Mouse (Mus musculus): ENCODE measurements around the gene Prps1l3.

DNA sequence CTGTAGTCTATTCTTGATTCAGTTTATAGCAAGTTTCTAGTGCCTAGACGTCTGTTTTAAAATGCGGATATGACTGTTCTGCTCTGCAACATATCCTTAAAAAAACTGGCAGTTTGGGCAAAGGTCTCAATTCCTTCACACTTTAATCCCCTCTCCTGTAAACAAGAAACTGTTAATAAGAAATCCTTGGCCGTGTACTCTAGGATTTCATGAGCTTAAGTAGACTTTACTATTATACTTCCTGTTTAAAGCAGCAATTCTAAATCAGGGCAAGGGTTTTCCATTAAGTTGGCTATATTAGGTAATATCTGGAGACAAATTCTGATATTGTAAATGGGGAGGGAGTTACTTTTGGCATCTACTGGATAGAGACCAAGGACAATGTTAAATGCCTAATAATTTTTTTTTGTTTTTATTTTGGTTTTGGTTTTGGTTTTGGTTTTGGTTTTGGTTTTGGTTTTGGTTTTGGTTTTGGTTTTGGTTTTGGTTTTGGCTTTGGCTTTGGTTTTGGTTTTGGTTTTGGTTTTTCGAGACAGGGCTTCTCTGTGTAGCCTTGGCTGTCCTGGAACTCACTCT lies 25.8 kb upstream of the Prps1l3 start:
- TF ChIP-seq ZNF384 (IDR thresholded peaks at IDR 0.05; ENCODE audit: low read depth, low read length) (no peak), CHD2 (IDR thresholded peaks at IDR 0.05; ENCODE audit: low read depth, low read length) (no peak), HCFC1 (IDR thresholded peaks at IDR 0.05; ENCODE audit: borderline replicate concordance, insufficient read depth, low read length) (no peak), ZC3H11A (IDR thresholded peaks at IDR 0.05; ENCODE audit: borderline replicate concordance, low read depth, low read length) (no peak)
